Mouse (Mus musculus) forebrain, postnatal 0 days (tissue): ENCODE data around the gene Pdia3. TPM values are rescaled to one million over a fixed set of nuclear protein-coding genes. Genes with fewer than 3 reads are reported as not detected.
"Not testable (repeated sequence)": the region's sequence is repeated elsewhere in the genome, so short reads cannot be mapped to it uniquely, and the experiment has no call there.

ENCODE experiments used
- ATAC-seq: fragments of 200-750 bp; cut with Nextera tagmentation; 2 replicates; pipeline ENCODE4 v1.8.0; 2017; ENCODE audit warnings: mild to moderate bottlenecking, moderate library complexity
- DNase-seq: peaks from one replicate; pipeline ENCODE4 v3.0.0-alpha.2; 2015
- H3K27ac ChIP-seq: fragments of 300-500 bp; sonication (generic); 2 replicates; pipeline ENCODE4 v1.5.1; 2014; ENCODE audit warnings: low read depth, mild to moderate bottlenecking, antibody characterized with exemption, low read length, moderate library complexity, mixed read lengths
- H3K27me3 ChIP-seq: fragments of 300-500 bp; sonication (generic); 2 replicates; pipeline ENCODE4 v1.6.1; 2014; ENCODE audit warnings: mild to moderate bottlenecking, low read length, mixed read lengths; ENCODE audit not compliant: insufficient read depth
- H3K36me3 ChIP-seq: fragments of 300-500 bp; sonication (generic); 2 replicates; pipeline ENCODE4 v1.6.1; 2014; ENCODE audit warnings: mild to moderate bottlenecking, moderate library complexity; ENCODE audit not compliant: insufficient read depth
- H3K4me1 ChIP-seq: fragments of 300-500 bp; sonication (generic); 2 replicates; pipeline ENCODE4 v1.6.1; 2014; ENCODE audit warnings: antibody characterized with exemption; ENCODE audit not compliant: insufficient read depth
- H3K4me2 ChIP-seq: fragments of 300-500 bp; sonication (generic); 2 replicates; pipeline ENCODE4 v1.6.1; 2014; ENCODE audit warnings: low read depth, mild to moderate bottlenecking, moderate library complexity
- H3K4me3 ChIP-seq: fragments of 300-500 bp; sonication (generic); 2 replicates; pipeline ENCODE4 v1.5.1; 2014; ENCODE audit warnings: low read depth, low read length, mixed read lengths
- H3K9ac ChIP-seq: fragments of 300-500 bp; sonication (generic); 2 replicates; pipeline ENCODE4 v1.6.1; 2014; ENCODE audit warnings: mild to moderate bottlenecking
- H3K9me3 ChIP-seq: fragments of 300-500 bp; sonication (generic); 2 replicates; pipeline ENCODE4 v1.6.1; 2016; ENCODE audit warnings: low read length
- CTCF ChIP-seq: sonication (generic); IDR thresholded peaks from 2 replicates; pipeline ENCODE4 v1.5.1; 2016; ENCODE audit warnings: antibody characterized with exemption, control low read depth, low read depth
- WGBS: fragments of 180-500 bp; shearing (Covaris S2); extraction: QIAGEN DNeasy Blood & Tissue Kit; methylation state at CpG from one replicate; pipeline ENCODE4 v1.1.7; 2014; 5-methylcytosine and 5-hydroxymethylcytosine counted together
- polyA plus RNA-seq: library from polyadenylated mRNA; unstranded; fragments of >200 nt; fragmentation: Nextera tagmentation; extraction: Ambion mirVana; gene quantifications from 2 replicates; pipeline ENCODE4 v1.2.1, GENCODE M21; 2015
- total RNA-seq: library from RNA; depleted of rRNA; stranded (reverse); fragments of >200 nt; gene quantifications from 2 replicates; pipeline ENCODE4 v1.2.3, GENCODE M21; 2014

The Pdia3 gene
- total and polyA plus RNA-seq, 2 experiments from 2014 or later, result 69.9 to 267 TPM

- DNase-seq (peak; percentile 88), ATAC-seq (peak; percentile 98)
- Histone ChIP-seq H3K9ac (peak within 1 kb of the TSS; percentile 51), H3K4me3 (peak within 1 kb of the TSS; percentile 61), H3K4me1 (peaks cover 11% of the 10 kb centered on the region), H3K27ac (peak within 1 kb of the TSS; percentile 66), H3K36me3 (peaks cover 13% of the 10 kb centered on the region), H3K9me3 (no peaks in the 10 kb centered on the region), H3K4me2 (peak within 1 kb of the TSS; percentile 65), H3K27me3 (no peaks in the 10 kb centered on the region)
- no peak for TF ChIP-seq CTCF
- 3% methylated on average over 41 of the region's 41 CpGs for WGBS
Observed at GRCm38 (mm10) chr2:121456692-121457642, 43.4 kb downstream of the Pdia3 start, which contains the start of gene Serinc4. TSS of gene Serinc4 (minus strand) at chr2:121456781.

- Histone ChIP-seq H3K36me3 (no peaks in the 10 kb centered on the region), H3K4me1 (peaks cover 11% of the 10 kb centered on the region), H3K9me3 (no peaks in the 10 kb centered on the region), H3K9ac (no peak overlapping the region), H3K27me3 (no peaks in the 10 kb centered on the region), H3K4me3 (no peak overlapping the region), H3K4me2 (no peak overlapping the region), H3K27ac (no peak overlapping the region)
- ATAC-seq (no peak), DNase-seq (no peak)
- TF ChIP-seq CTCF, result no peak
- WGBS, result 62% methylated on average over 2 of the region's 2 CpGs
Observed at GRCm38 (mm10) chr2:121460071-121460470, 46.5 kb downstream of the Pdia3 start.

GRCm38 (mm10) chr2:121468982-121469381 lies 55.4 kb downstream of the Pdia3 start:
- H3K27ac ChIP-seq, H3K27me3 ChIP-seq, H3K9me3 ChIP-seq, ATAC-seq, H3K4me2 ChIP-seq, H3K9ac ChIP-seq, H3K4me3 ChIP-seq, H3K4me1 ChIP-seq, H3K36me3 ChIP-seq, DNase-seq: not testable (repeated sequence)
- no CpG with 5 or more reads among the region's 6 CpGs for WGBS

- H3K9me3 ChIP-seq, H3K27ac ChIP-seq, H3K4me1 ChIP-seq, H3K9ac ChIP-seq, H3K4me3 ChIP-seq, DNase-seq, H3K27me3 ChIP-seq, ATAC-seq, H3K4me2 ChIP-seq, H3K36me3 ChIP-seq: not testable (repeated sequence)
- WGBS, result 100% methylated on average over 3 of the region's 3 CpGs
Observed at GRCm38 (mm10) chr2:121472783-121473182, 59.2 kb downstream of the Pdia3 start.

GRCm38 (mm10) chr2:121473301-121474179 lies 60.0 kb downstream of the Pdia3 start, which contains the start of gene Mfap1b:
TSS of gene Mfap1b (minus strand) at chr2:121474067.
- Histone ChIP-seq H3K27ac (peak within 1 kb of the TSS; percentile 59; the same call in 1 of the 2 replicates), H3K4me2 (peak within 1 kb of the TSS; percentile 68), H3K9ac (peak within 1 kb of the TSS; percentile 59), H3K4me3 (peak within 1 kb of the TSS; percentile 52)
- not testable (repeated sequence) for H3K27me3 ChIP-seq, H3K9me3 ChIP-seq, H3K36me3 ChIP-seq, H3K4me1 ChIP-seq
- ATAC-seq (peak; percentile 98), DNase-seq (peak; percentile 92)
- 6% methylated on average over 38 of the region's 41 CpGs for WGBS

GRCm38 (mm10) chr2:121474180-121474535 lies 60.6 kb downstream of the Pdia3 start:
- 37% methylated on average over 8 of the region's 8 CpGs for WGBS
- no peak for DNase-seq
- peak overlapping the region; percentile 52 for H3K4me3 ChIP-seq
- no peaks in the 10 kb centered on the region for H3K9me3 ChIP-seq
- peak overlapping the region; percentile 59; the same call in 1 of the 2 replicates for H3K27ac ChIP-seq
- no peak for TF ChIP-seq CTCF
- peak overlapping the region; percentile 68 for H3K4me2 ChIP-seq
- no peaks in the 10 kb centered on the region for H3K4me1 ChIP-seq
- peaks cover 4% of the 10 kb centered on the region for H3K36me3 ChIP-seq
- H3K27me3 ChIP-seq, result no peaks in the 10 kb centered on the region
- ATAC-seq, result peak; percentile 47
- H3K9ac ChIP-seq, result peak overlapping the region; percentile 18; the same call in 1 of the 2 replicates

- not testable (repeated sequence) for H3K27ac ChIP-seq, H3K4me1 ChIP-seq, H3K9me3 ChIP-seq, H3K36me3 ChIP-seq, DNase-seq, H3K27me3 ChIP-seq, H3K9ac ChIP-seq, H3K4me2 ChIP-seq, ATAC-seq, H3K4me3 ChIP-seq
- 95% methylated on average over 2 of the region's 2 CpGs for WGBS
Observed at GRCm38 (mm10) chr2:121475306-121475705, 61.7 kb downstream of the Pdia3 start.
